Mouse (Mus musculus): ENCODE results near the gene Rhbdf1.

GRCm38 (mm10) chr11:32231125-32231524 is 9.0 kb upstream of the Rhbdf1 start:
- TF ChIP-seq CTCF (IDR thresholded peaks at IDR 0.05; ENCODE audit: insufficient read depth, low read length) (no peak), POLR2A (IDR thresholded peaks at IDR 0.05; ENCODE audit: borderline replicate concordance, extremely low read depth, low read depth, low read length) (no peak)
